Mouse (Mus musculus): ENCODE measurements around the gene Cd81. TPM values are rescaled to one million over a fixed set of nuclear protein-coding genes. Genes with fewer than 3 reads are reported as not detected.

The Cd81 gene
- total RNA-seq (2023; ENCODE audit: inconsistent age): 211 to 234 TPM (median 225 TPM) in 4 replicates

DNA sequence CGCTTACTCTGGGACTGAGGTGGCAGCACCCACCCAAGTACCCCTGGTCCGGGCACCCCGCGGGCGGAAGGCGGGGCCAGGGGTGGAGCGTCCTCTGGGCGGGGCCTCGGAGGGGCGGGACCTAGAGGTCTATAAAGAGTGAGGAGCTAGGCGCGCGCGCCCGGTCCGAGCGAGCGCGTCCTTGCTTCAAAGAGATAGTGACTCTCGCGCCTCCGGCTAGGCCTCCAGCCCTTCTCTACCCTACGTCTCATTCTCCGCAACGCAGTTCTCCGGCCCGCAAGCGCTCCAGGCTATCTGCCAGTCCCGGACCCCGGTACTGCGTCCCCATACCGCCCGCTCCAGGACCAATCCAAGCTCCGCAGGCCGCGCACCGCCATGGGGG lies at the start of gene Cd81:
Gene Cd81, plus strand, starts transcription at position 114 of the 382 bp plus-strand sequence.

DNA sequence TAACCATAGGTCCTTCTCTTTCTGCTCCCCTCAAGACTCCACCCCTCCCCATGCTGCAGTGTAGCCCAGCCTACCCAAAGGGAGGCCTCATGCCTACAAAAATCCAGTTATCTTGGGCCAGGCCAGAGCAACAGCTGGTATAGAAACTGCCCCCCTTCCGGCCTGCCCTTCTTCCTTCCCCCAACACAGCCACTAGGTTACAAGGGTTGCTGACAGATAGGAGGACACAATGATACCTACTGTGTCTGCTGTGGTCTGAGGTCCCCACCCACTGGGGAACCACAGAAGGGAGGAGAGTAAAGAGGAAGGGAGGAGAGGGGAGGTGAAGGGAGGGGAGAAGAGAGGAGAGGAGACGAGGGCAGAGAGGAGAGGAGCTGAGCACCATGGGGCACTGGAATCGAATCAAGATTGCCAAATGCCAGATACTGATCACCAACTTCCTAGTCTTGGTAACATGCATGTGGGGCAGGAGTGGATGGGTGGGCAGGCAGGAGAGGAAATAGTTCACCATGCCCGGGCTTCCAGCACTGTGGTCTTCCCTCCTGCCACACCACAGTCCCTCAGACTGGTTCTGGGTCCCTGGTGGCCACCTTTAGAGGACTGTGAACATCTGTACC lies 47.7 kb upstream of the Cd81 start, which contains the start of gene Tspan32:
Gene Tspan32, plus strand, starts transcription at position 320 of the 617 bp plus-strand sequence.

DNA sequence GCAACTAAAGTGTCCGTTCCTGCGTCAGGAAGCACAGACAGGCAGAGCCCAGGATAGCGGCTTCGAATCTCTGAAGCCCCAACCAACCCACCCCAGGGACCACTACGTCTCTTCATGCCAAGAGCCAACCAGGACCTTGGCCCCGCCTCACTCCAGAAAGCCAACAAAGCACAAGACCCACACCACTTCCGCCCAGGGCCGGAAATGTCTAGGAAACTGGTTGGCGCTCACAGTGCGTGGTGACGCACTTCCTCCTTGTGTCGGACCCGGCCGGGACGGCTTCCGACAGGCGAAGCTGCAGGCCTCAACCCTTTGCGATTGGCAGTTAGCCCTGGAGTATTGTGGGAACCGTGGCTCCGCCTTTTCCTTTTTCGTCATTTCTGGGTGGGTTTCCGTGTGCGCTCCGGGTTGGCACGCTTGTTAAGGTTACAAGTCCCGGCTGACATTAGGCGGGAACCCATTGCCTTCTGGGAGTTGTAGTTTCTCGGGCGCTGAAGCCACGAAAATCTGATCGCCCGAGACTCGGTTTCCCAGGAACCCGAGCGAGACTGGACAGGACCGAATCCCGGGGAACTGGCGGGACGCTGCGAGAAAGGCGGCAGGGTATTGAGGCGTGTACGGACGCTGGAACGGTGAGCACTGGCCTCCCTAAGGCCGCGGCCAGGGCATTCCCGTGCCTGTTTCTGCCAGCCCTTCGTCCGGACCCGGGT lies 16.5 kb downstream of the Cd81 start, which contains the start of gene Tssc4:
Gene Tssc4, plus strand, starts transcription at position 368 of the 710 bp plus-strand sequence.

DNA sequence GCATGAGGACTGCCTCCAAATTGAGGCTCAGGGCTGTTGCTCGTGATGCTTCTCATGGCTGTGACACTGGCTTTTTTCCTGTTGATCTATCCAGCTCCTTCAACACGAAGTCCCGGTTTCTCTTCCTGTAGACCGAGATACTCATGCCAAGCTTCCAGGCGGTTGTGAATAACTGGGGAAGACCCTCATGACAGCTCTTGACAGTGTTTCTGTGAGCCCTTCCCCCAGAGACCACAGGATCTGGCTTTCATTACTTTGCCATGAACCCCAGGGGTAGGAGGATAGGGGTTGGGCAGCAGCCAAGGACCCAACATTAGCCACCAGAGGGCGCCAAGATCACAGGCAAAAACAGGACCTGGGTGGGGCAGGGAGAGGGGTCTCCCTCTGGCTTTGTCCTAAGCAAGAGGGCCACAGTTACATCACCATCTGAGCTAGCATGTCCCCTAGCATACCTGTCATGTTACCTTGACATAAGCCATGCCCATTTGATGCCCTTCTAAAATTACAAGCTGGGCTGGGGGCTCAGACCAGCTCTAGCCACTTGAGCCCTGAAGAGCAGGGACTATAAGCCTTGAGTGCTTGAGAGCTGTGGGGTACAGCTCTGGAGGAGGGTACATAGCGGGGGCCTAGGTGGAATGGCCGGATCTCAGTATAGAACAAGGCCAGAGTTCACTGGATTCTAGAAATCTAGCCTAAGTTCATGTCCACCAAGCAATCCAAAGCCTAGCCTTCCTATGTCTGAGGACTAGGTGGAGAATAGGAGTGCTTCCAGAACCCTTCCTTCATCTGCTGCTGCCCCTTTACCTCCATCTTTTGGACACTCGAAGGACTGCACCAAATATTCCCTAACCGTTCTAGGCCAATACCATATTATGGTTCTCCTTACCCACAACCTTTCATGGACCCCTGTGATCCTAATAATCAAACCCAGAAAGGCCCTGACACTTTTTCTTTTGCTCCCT lies 42.3 kb downstream of the Cd81 start, which contains the start of gene Trpm5:
Gene Trpm5, minus strand, starts transcription at position 51 of the 962 bp plus-strand sequence.

DNA sequence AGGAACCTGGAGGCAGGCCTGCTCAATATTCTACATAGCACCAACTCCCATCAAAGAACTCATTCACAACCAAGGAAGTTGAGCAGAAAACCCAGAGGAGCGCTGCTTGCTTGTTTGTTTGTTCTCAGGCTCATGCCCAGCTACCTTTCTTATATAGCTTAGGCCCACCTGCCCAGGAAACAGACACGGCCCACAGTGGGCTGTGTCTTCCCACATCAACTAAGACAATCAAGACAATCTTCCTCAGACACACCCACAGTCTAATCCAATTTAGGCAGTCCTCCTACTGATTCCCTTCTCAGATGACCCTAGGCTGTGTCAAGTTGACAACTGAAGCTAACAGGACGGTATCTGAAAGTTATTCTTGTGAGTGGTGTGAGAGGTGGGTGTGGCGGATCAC lies 53.5 kb downstream of the Cd81 start, which contains the start of gene Kcnq1:
Gene Kcnq1, plus strand, starts transcription at position 301 of the 400 bp plus-strand sequence.

Other genes with a start within 250 kb of the Cd81 start
- gene Th, start 121.6 kb upstream of the Cd81 start, total RNA-seq (2023; ENCODE audit: inconsistent age): not detected in 4 replicates
- gene Ascl2, start 83.5 kb upstream of the Cd81 start, total RNA-seq (2023; ENCODE audit: inconsistent age): not detected in 4 replicates
- gene Tspan32, start 47.7 kb upstream of the Cd81 start, total RNA-seq (2023; ENCODE audit: inconsistent age): 144 to 163 TPM (median 159 TPM) in 4 replicates
- 14.9 to 21.9 TPM (median 18.4 TPM) in 4 replicates for gene Tssc4, start 16.5 kb downstream of the Cd81 start, total RNA-seq (2023; ENCODE audit: inconsistent age)
- 1.8 to 2.6 TPM (median 2.3 TPM) in 4 replicates for gene Trpm5, start 41.9 kb downstream of the Cd81 start, total RNA-seq (2023; ENCODE audit: inconsistent age)
- gene Kcnq1, start 53.6 kb downstream of the Cd81 start, total RNA-seq (2023; ENCODE audit: inconsistent age): not detected in 4 replicates